Comparison of ENCODE assay signal across 8 mouse cellular contexts in genomic region chr12:24707954-24708823, GRCm38 (mm10). TPM values are rescaled to one million over a fixed set of nuclear protein-coding genes. Genes with fewer than 3 reads are reported as not detected.
DNase-seq lines count a peak whose midpoint lies in the region; ATAC-seq and TF ChIP-seq lines count a peak whose summit lies in the region.

Gene Rrm2, plus strand, starts transcription at chr12:24708241.

- H3K36me3 ChIP-seq in hindbrain, embryonic 11.5 days (ENCODE audit: control insufficient read depth, insufficient read depth, low read length), result peaks cover 9% of the 10 kb centered on the region
- no peaks in the 10 kb centered on the region for H3K36me3 ChIP-seq in lung, postnatal 0 days (ENCODE audit: insufficient read depth, low read length)

- peak; percentile 91 for ATAC-seq in hindbrain, embryonic 11.5 days (ENCODE audit: low FRiP score)
- ATAC-seq in lung, postnatal 0 days, result peak; percentile 92

- no peaks in the 10 kb centered on the region for H3K9me3 ChIP-seq in hindbrain, embryonic 11.5 days (ENCODE audit: control insufficient read depth, low read length)
- no peaks in the 10 kb centered on the region for H3K9me3 ChIP-seq in lung, postnatal 0 days (ENCODE audit: low read length)

- H3K27me3 ChIP-seq in hindbrain, embryonic 11.5 days (ENCODE audit: control insufficient read depth, insufficient read depth, low read length), result no peaks in the 10 kb centered on the region
- H3K27me3 ChIP-seq in lung, postnatal 0 days (replicated peaks; ENCODE audit: insufficient read depth, low read length), result no peaks in the 10 kb centered on the region

- H3K4me2 ChIP-seq in hindbrain, embryonic 11.5 days (replicated peaks; ENCODE audit: low read depth, low read length), result peak within 1 kb of the TSS; percentile 76
- peak within 1 kb of the TSS; percentile 91 for H3K4me2 ChIP-seq in lung, postnatal 0 days (replicated peaks; ENCODE audit: low read depth, low read length)

- TF ChIP-seq CTCF in lung, postnatal 0 days (IDR thresholded peaks at IDR 0.05), result peak; percentile 87

- WGBS in hindbrain, embryonic 11.5 days, result under 1% methylated on average over 82 of the region's 83 CpGs
- WGBS in lung, postnatal 0 days, result under 1% methylated on average over 61 of the region's 83 CpGs

- peak within 1 kb of the TSS; percentile 75 for H3K4me3 ChIP-seq in hindbrain, embryonic 11.5 days (ENCODE audit: low read depth, low read length)
- H3K4me3 ChIP-seq in lung, postnatal 0 days (ENCODE audit: low read depth, low read length), result peak within 1 kb of the TSS; percentile 79

- TF ChIP-seq EP300 in lung, postnatal 0 days (IDR thresholded peaks at IDR 0.05), result no peak

- H3K9ac ChIP-seq in hindbrain, embryonic 11.5 days (ENCODE audit: low read depth, low read length), result peak within 1 kb of the TSS; percentile 77
- H3K9ac ChIP-seq in lung, postnatal 0 days (replicated peaks; ENCODE audit: low read depth), result peak within 1 kb of the TSS; percentile 43

- DNase-seq in Muller cell, postnatal 12 days (ENCODE audit: inconsistent ontology term), result peak; percentile 96
- DNase-seq in cerebellum, adult 9-10 months, result peak; percentile 85
- DNase-seq in frontal cortex, adult 2 months (ENCODE audit: extremely low spot score in 1 of 2, low spot score in 1 of 2), result peak; percentile 64 to 92
- peak; percentile 98 for DNase-seq in hindbrain, embryonic 11.5 days (ENCODE audit: low spot score)
- peak; percentile 91 to 96 for DNase-seq in layer of hippocampus, postnatal 10 days (ENCODE audit: low spot score in 2 of 2)
- peak; percentile 95 for DNase-seq in lung, postnatal 0 days (ENCODE audit: low spot score)
- peak; percentile 88 for DNase-seq in ovary, postnatal 10 days (ENCODE audit: low spot score)
- peak; percentile 96 for DNase-seq in thymus, postnatal 0 days (ENCODE audit: low spot score)

- peak within 1 kb of the TSS; percentile 70 for H3K27ac ChIP-seq in hindbrain, embryonic 11.5 days (ENCODE audit: low read depth, low read length)
- no peak within 1 kb of the TSS for H3K27ac ChIP-seq in lung, postnatal 0 days (ENCODE audit: low read length)

- no peaks in the 10 kb centered on the region for H3K4me1 ChIP-seq in hindbrain, embryonic 11.5 days (replicated peaks; ENCODE audit: control insufficient read depth, insufficient read depth, low read length)
- peaks cover 7% of the 10 kb centered on the region; the same call in 1 of the 2 replicates for H3K4me1 ChIP-seq in lung, postnatal 0 days (ENCODE audit: insufficient read depth, low read depth, low read length)

RNA-seq across cellular contexts. Expression of gene Rrm2, which starts in this region (rescaled TPM):
- polyA plus RNA-seq in frontal cortex, adult 2 months (2012; rRNA removed), result 2.0 and 2.2 TPM in 2 replicates
- 335 and 391 TPM in 2 replicates for polyA plus RNA-seq in hindbrain, embryonic 11.5 days (2014; fragmentation: Nextera tagmentation; extraction: Ambion mirVana)
- total RNA-seq in layer of hippocampus, postnatal 10 days (2021), result 10 to 100 TPM; 12.4 to 15.1 TPM
- 16.3 and 20.7 TPM in 2 replicates for polyA plus RNA-seq in lung, postnatal 0 days (2015; fragmentation: Nextera tagmentation; extraction: Ambion mirVana)
- polyA plus RNA-seq in thymus, postnatal 0 days (2015; fragmentation: Nextera tagmentation; extraction: Ambion mirVana), result 465 and 485 TPM in 2 replicates

Comparison
In these comparisons a context has a peak if more than half of its experiments do, and no peak if none do; other contexts are left out.
1. RNA of gene Rrm2 (polyA plus RNA-seq): 465 to 485 TPM in thymus, postnatal 0 days and 335 to 391 TPM in hindbrain, embryonic 11.5 days; 16.3 to 20.7 TPM in lung, postnatal 0 days and 2.0 to 2.2 TPM in frontal cortex, adult 2 months; every median in the first group is over 10 times any median in the second.
2. Peak in every context shown above with its lines, with median percentiles within 50 percentile points of each other: DNase-seq.